Mouse (Mus musculus) left cerebral cortex, adult 9 months (tissue): ENCODE results near the gene Umad1.

Source experiments
- DNase-seq, 2 experiments: peaks; one replicate each; pipeline ENCODE4 v3.0.0; 2022; ENCODE audit warnings: low spot score in 2 of 2

Umad1 gene

DNA sequence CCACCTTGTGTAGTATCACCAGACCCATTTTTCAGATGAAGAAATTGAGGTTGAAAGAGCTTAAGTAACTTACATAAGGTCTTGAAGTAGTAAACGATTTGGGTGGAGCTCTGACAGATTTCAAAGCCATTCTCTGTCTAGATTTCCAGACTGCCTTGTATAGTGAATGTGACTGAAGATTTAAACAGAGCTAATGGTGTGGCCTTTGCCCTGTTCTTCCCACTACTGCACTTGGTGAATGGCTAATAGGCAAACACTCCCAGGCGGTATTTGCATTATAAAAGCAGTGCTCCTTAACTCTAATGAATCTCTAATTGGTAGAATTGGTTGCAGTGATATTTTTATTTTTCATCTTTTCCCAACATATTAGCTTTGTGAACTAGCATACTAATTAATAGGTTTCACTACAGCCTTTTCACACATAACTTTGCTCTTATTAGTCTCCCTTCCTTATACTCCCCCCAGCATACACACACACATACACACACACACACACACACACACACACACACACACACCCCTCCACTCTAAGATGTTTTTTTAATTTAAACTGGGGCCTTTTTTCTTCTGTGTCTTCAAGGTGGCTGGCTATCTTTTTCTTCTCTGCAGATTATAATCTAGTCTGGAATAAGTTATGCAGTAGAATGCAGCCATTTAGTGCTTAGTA, 109.2 kb downstream of the Umad1 start:
- no peak for DNase-seq

DNA sequence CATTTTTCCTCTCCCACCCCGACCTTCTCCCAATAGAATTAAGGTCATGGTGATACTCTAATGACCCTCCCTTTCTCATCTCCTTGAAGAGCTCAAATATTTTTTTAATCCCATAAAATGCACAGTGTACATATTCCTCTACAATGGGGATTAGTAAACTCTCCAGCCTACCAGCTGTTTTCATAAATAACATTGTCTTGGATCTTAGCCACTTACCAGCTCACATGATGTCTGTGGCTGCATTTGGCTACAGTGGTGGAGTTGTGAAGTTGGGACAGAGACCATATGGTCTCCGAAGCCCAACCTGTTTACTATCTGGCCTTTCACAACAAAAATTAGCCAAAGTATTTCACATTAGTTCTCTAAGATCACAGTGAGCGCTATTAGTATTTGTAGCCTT, 111.5 kb downstream of the Umad1 start:
- DNase-seq: no peak

DNA sequence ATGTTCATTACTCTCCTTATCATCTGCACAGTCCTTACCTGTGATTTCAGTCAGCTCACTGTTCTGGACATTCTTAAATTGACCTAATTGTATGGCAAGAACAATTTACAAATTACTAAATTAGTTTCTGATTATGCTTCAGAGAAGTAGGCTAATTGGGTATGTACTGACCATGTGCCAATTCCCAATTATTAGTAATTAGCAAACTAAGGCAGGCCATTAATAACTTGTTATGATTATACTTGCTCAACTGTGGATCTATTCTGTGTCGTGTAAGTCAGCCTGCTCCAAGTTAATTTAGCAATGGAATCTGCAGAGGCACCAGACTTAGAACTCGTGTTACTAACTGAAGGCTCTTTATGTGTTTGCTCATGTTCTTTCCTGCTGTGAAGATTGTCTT, 114.0 kb downstream of the Umad1 start:
- no peak for DNase-seq

DNA sequence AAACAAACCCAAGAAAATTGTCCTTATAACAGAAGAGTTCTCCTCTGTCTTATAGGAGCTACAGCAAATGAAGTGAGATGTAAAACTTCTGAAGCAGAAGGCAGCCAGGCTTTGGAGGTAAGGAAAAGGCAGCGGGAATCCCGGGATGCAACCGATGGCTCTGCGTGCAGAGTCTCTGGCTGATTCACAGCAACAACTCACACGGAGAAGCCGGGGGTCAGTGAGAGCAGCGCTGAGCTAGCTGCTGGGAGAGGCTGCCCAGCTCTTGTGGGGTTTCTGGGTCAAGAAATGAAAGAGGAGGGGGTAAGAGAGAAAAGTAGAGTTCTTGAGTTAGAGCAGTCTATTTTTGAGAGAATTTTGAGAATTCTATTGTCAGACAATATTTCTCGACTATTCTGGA, 114.8 kb downstream of the Umad1 start:
- DNase-seq: no peak

DNA sequence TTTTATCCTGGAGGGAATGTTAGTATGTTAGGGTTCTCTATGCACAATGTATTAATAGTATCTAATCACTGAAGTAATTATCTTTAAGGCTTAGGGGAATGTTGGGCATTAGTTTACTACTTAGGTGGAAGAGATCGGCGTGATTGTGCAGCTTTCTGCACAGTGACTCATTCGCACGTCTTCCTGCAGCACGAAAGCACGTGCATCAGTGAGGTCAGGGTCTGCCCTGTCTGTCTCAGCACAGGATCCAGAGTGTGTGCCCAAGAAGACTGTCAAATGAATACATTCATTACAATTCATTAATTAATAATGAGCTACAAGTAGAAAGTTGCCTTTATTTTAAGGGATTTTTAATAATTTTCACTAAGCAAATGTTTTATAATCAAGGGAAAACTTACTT, 115.2 kb downstream of the Umad1 start:
- no peak for DNase-seq

DNA sequence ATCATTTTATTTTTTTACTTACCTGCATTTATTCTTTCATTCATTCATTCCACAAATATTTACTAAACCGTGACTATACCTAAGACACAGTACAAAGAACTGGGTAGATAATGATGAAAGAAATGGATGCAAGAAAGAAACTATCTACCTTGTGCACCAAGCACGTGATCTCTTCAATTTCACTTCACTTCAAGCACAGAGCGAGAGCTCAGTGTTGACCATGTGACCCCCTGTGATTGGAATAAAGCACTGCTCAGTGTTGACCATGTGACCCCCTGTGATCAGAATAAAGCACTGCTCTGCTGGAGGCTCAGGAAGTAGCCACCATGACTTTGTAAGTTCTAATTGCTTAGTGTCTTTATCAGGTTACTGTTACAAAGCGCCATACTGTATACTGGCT, 115.6 kb downstream of the Umad1 start:
- no peak for DNase-seq

- no peak for DNase-seq
These were observed 117.3 kb downstream of the Umad1 start for GRCm38 (mm10) chr6:8376351-8376750.

GRCm38 (mm10) chr6:8377667-8378066, 118.6 kb downstream of the Umad1 start:
- no peak for DNase-seq

DNA sequence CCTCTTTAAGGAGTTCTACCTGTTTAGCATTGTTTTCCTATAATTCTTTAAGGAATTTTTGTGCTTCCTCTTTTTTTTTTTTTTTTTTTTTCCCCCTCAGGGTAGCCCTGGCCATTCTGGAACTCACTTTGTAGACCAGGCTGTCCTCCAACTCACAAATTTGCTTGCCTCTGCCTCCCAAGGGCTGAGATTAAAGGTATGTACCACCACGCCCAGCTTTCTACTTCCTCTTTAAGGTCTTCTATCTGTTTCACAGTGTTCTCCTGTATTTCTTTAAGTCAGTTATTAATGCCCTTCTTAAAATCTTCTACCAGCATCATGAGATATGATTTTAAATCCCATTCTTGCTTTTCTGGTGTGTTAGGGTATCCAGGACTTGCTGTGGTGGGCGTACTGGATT, 130.2 kb downstream of the Umad1 start:
- no peak for DNase-seq

GRCm38 (mm10) chr6:8390296-8390695, 131.2 kb downstream of the Umad1 start:
- no peak for DNase-seq

GRCm38 (mm10) chr6:8390935-8391334, 131.8 kb downstream of the Umad1 start:
- no peak for DNase-seq

- no peak for DNase-seq
These were observed 133.9 kb downstream of the Umad1 start for GRCm38 (mm10) chr6:8393029-8393428.

GRCm38 (mm10) chr6:8394044-8394443, 135.0 kb downstream of the Umad1 start:
- no peak for DNase-seq

DNA sequence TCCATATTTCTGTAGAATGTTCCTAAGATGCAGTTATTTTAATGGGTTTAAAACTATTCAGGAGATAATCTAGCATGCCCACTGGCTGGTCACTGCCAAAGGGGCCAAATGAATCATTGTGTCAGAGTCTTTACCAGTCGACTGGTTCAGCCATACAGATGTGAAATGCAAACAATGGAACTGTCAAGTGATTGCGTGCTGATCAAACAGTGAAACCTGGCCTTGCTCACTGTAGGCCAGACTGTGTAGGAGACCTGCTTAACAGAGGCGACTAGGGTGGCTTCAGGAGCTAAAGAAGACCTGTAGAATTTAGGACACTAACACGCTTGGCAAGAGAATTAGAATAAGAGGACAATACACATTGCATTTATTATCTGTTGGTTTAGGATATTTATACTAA, 136.0 kb downstream of the Umad1 start:
- no peak for DNase-seq

- DNase-seq: no peak
These were observed 138.2 kb downstream of the Umad1 start for GRCm38 (mm10) chr6:8397252-8397651.

- no peak for DNase-seq
These were observed 140.6 kb downstream of the Umad1 start for GRCm38 (mm10) chr6:8399710-8400109.

GRCm38 (mm10) chr6:8403127-8403526, 144.0 kb downstream of the Umad1 start:
- DNase-seq: no peak

GRCm38 (mm10) chr6:8405844-8406243, 146.8 kb downstream of the Umad1 start:
- DNase-seq: no peak

GRCm38 (mm10) chr6:8408332-8408731, 149.2 kb downstream of the Umad1 start:
- DNase-seq: no peak

DNA sequence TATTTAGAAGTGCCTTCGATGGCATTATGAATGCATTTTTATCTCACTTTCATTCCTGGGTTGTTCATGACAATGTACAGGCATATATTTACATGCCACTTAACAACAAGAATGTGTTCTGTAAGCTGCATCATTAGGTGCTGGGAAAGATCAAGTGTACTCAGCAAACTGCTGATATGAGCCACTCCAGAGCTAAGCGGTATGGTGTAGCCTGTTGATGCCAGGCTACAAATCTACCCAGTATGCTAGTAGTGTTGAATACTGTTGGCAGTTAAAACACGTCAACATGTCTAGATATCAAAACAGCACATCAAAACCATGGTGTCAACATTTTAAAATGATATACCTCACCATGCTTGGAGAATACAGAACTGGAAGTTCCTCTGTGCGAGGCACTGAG, 150.8 kb downstream of the Umad1 start:
- no peak for DNase-seq

DNA sequence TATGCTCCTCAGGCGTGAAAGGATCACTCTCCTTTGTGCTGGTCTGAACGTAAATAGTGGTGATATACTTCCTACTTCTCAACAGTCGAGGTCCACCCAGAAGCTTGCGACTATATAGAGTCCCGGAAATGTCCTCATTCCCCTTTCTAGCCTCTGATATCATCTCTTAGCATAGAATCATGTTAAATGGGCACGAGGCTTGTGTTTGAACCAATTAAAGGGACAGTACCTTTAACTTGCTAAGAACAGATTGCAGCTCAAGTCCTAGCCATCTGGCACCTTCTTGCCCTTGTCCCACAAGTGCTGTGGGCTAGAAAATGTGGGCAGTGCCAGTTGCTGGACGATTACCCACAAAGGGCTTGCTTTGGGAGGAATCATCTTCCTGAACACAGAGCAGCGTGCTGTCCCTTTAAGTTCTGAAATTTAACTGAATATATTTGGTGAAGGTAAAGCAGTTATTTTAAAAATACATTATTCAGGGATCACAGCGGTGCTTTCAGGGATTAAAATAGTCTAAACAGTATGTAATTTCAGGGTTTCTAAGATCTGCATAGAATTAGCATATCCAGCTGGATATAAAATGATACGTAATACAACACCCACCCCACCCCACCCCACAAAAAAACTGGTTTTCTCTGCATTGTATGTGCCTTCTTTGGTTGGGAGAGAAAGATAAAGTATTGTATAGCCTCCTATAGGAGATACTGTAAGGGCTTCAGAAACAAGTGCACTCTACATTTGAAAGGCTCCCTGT, 153.9 kb downstream of the Umad1 start:
- peak in 1 of 2 experiments; percentile 35 for DNase-seq

DNA sequence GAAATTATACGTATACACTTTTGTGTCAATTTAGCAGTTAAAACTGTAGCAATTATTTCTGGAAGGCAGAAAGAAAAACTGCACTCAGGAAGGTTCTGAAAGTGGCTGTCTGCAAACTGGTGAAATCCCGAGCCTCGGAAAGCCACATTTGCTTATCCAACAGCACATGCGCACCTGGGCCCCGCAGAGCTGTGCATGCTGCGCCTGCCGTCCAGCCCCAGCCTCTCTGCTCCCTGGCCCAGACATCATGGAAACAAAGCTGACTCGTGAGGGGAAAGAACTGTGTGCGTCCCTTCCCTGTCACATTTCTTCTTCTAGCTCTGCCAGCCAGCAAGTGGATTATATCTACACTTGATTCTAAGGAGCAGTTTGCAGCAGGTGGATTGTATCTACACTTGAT, 154.9 kb downstream of the Umad1 start:
- peak in 1 of 2 experiments; percentile 32 for DNase-seq

GRCm38 (mm10) chr6:8415823-8416222, 156.7 kb downstream of the Umad1 start:
- DNase-seq: no peak
